Mouse (Mus musculus): ENCODE measurements around the gene Gm20388. TPM values are rescaled to one million over a fixed set of nuclear protein-coding genes. Genes with fewer than 3 reads are reported as not detected.

Gm20388 gene
- total RNA-seq, 2 experiments from 2014 or later, result 18.5 to 23.8 TPM

DNA sequence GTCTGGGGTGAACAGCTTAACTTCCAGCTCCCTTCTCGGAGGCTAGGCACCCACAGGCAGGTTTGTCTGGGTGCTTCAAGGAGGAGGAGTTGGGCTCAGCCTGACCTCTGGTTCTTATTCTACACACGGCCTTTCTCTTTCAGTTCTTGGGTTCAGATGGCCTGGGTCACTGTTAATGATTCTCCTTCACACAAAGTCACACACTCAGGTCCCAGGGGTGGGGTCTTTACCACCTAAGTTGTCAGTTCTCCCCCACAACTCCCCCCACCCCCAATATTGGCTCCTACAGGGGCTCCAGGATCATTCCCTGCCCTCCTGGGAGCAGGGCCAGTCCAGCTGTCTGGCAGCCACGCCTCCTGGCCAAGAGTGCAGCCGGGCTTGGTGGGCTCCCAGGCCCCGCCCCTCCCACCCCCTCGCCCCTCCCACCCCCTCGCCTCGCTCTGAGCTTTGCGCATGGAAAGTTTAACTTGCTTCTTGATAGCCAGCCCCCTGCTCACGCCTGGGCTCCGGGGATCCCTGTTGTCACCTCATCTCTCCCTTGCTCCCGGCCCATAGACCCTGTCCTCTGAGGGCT is 605.6 kb downstream of the Gm20388 start:
- no peak for ATAC-seq (replicated peaks; ENCODE audit: poor library complexity, severe bottlenecking)

DNA sequence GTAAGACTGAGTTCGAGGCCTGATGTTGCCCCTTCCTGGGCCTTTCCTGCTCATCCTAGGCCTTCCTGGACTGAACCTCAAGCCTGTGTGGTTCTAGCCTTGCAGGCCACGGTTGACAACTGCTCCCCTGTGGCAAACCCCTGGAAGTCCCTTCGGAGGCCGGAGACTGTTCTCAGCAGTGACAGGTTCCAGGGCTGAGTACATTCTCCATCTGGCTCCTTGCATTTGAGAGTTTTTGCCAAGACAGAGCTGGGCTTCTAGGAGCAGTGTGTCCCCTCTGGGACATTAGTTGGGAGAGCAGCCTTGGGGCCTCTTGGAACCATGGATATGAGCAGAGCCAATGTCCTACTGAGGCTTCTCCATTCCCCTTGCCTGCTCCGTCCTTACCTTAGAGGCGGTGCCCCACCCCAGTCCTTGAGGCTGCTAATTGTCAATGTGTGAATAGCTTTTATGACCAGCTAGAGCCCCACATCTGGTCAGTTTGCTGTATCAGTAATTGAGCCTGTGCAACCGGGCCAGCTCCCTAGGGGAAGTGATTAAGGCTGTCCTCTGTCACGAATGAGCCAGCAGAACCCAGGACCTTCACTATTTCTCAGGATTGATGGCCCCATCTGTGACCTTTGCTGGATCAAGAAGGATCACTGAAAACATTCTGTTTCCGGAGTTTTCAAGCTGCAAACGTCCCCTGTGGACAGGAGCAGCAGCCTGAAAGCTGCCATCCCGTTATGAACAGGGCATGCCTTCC is 607.2 kb downstream of the Gm20388 start:
- ATAC-seq (replicated peaks; ENCODE audit: poor library complexity, severe bottlenecking), result no peak

DNA sequence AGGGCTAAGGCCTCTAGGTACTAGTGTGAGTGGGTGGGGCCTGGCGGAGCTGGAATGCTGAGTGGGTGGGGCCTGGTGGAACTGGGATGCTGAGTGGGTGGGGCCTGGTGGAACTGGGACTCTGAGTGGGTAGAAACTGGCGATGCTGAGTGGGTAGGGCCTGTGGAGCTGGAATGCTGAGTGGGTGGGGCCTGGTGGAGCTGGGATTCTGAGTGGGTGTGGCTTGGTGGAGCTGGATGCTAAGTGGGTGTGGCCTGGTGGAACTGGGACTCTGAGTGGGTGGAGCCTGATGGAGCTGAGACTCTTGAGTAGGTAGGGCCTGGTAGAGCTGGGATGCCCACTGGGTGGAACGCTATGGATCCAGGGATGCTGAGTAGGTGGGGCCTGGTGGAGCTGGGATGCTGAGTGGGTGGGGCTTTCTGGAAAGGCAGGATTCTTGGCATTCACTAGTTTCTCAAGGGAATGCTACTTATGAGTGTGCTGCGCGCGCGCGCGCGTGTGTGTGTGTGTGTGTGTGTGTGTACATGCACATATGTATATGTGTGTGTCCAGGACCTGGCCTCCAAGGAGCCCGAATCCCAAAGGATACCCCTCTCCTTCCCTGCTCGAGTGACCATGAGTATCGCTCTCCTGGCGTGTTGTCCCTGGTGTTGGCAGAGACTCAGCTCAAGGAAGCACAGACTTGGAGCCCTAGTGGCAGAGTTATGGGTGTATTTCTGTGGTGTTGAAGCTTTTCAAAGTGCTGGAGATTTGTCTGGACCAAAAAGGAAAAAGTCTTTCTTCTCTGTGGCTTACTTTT is 608.3 kb downstream of the Gm20388 start:
- peak; percentile 25; the same call in 1 of the 2 replicates for ATAC-seq (replicated peaks; ENCODE audit: poor library complexity, severe bottlenecking)

DNA sequence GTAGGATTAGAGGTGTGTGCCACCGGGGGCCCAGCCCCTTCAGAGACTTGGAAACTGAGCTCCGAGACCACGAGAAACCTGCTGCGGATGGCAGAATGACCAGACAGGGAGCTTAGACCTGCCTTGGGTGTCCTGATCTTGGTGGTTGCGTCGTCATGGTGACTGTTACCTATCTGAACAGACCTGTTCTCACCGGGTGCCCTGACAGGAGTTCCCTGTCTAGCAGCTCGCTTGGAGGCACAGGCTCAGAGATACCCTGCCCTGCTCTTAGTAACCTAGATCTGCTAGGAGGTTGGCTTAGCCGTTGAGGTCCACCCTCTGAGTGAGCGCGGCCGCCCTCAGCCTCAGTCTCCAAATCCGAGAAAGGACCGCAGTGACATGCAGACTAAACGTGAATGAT is 609.6 kb downstream of the Gm20388 start:
- no peak for ATAC-seq (replicated peaks; ENCODE audit: poor library complexity, severe bottlenecking)

DNA sequence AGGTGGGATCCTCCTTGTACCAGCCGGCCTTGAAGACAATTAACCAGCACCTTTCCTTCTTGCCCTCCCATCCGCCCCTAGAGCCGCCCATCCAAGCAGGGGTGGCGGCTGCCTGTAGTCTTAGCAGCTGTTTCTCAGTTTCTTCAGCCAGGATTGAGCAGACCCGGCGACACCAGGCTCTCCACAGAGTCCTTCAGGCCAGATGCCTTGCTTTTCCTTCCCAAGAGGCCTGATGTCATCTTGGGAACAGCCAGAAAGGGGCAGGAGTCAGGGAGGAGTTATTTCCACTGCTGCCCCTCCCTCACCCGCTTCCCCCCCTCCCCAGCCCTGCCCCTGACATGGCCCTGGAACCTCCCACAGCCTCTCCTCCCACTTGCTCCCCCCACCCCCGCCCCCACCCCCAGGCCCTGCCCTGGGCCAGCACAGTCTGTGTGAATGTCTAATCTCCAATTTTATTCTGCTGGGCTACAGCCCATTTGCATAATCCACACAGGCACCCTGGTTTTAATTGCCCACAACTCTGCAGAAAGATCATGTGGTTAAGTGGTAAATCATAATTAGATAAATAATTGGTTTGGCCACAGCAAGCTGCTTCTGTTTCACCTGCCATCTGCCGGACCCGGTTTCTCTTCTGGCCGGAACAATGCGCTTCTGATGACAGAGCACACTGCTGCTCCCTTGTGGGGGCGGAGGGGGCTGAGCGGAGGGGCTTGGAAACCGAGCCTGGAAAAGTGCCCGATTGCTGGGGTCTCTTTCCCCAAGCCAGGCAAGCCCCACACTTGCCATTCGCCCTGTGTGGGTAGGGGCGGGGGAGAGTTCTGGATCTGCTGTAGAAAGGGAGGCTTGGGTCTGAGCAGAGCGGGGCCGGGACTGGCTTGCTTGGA is 610.3 kb downstream of the Gm20388 start:
- ATAC-seq (replicated peaks; ENCODE audit: poor library complexity, severe bottlenecking), result no peak

DNA sequence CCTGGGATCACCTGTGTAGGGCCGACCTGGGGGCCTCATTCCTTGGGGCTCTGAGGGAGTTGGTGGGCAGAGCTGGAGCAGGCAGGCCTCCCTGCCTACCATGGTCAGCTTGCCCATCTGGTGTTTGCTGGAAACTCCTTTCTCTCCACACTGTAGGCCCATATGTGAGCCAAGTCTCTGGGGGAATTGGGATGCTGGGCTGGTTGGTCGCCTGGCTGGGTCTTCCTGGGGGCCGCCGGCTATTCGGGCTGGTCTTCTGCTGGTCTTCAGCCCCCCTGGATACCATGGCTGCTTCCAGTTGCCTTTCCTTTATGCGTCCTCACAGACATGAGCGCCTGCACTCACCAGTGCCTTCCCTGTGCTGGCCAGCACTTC is 610.9 kb downstream of the Gm20388 start:
- no peak for ATAC-seq (replicated peaks; ENCODE audit: poor library complexity, severe bottlenecking)

DNA sequence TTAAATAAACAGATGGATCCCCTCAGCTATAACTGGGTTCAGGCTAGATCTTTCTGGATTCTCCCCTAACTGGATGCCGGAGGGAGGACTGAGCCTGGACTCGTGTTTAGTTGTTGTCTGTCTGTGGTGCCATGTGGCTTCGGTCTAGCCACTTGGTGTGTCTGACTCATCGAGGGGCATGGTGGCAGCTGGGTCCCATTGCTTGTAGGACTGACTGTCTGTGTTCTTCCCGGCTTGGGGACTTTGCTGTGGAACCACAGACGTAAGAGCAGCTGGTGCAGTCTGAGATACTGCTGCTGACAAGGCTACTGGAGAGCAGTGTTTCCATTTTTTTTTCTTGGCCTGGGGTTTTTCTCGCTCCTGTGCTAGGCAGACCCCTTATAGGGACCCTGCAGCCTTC is 613.0 kb downstream of the Gm20388 start:
- no peak for ATAC-seq (replicated peaks; ENCODE audit: poor library complexity, severe bottlenecking)

DNA sequence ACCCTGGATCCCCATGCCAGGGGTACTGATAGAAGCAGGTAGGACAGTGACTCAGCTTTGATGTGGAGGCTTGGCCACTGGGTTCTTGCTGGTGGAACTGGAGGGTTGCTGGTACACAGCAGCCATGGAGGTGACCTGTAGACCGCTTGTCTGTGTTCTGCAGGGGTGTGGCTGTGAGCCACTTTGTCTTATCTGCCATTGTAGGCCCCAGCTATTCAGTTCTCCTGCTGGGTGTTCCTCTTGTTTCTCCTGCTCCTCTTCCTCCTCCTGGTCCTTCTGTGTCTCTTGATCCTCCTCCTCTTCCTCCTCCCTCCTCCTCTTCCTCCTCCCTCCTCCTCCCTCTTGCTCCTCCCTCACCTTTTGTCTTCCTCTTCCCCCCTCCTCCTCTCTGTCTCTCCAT is 614.5 kb downstream of the Gm20388 start:
- ATAC-seq (replicated peaks; ENCODE audit: poor library complexity, severe bottlenecking), result no peak

DNA sequence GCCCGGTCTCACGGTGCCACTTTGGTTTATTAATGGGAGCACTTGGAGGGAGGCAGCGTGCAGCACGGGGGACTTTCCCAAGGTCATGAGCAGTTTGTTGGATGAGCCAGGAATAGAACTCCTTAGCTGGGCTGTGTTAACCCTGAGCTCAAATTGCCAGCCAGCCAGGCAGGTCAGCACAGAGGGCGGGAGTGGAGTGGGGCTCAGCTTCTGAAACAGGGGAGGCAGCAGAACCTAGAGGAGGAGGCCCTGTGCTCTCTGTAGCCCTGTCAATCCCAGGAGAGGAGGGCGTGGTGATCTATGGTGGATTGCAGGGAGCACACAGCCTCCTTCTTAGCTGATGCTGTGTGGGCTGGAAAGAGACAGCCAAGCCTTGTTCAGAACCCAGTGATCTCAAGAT is 615.2 kb downstream of the Gm20388 start:
- ATAC-seq (replicated peaks; ENCODE audit: poor library complexity, severe bottlenecking), result no peak

DNA sequence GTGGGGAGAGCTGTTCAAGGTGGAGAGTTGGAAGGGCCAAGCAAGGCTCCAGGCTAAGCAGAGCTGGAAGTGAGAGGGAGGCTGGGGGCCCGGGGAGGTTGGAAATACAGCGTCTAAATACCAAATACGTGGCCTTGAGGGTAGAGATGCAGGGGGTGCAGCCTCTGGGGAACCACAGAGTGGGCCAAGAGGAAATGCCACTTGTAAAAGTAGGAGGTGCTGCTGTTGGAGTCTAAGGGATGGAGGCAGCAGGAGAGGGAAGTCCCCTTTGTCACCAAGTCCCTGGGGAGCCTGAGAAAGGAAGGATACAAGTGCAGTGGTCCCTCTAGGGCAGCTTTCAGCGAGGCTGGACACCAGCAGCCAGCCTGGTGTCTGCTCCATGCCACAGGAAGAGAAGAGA is 615.9 kb downstream of the Gm20388 start:
- peak; percentile 59 for ATAC-seq (replicated peaks; ENCODE audit: poor library complexity, severe bottlenecking)

DNA sequence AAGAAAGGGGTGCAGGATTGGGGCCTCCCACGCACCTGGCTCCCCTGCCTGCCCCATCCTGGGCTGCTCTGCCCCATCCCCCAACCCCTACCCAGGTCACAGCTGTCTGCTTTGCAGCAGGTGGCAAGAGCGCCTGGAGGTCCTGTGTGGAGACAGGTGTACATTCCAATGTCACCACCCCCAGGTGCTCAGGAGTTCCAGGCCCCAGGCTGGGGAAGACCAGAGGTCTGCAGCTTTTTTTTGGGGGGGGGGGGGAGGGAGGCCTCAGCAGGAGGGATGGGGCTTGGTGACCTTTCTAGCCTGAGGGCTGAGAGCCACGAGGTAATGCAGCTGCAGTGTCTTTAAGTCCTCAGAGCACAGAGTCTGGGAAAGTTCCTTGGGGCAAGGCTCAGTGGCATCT is 617.7 kb downstream of the Gm20388 start:
- ATAC-seq (replicated peaks; ENCODE audit: poor library complexity, severe bottlenecking), result no peak

DNA sequence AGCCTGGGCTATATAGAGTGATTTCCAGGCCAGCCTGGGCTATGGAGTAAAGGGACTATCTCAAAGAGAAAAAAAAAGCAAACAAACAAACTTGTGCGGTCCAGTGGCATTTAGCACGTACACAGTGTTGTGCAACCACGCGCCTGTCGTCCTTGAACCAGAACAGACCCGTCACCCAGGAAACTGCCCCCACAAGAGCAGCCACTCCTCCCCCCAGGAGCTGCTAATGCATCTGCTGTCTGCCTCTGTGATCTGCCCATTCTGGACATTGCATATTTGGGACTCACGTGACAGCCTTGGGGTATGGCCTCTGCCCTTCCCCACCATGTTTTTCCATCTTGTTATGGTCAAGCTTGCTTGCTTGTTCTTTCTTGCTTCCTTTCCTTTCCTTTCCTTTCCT is 618.6 kb downstream of the Gm20388 start:
- peak; percentile 65 for ATAC-seq (replicated peaks; ENCODE audit: poor library complexity, severe bottlenecking)

DNA sequence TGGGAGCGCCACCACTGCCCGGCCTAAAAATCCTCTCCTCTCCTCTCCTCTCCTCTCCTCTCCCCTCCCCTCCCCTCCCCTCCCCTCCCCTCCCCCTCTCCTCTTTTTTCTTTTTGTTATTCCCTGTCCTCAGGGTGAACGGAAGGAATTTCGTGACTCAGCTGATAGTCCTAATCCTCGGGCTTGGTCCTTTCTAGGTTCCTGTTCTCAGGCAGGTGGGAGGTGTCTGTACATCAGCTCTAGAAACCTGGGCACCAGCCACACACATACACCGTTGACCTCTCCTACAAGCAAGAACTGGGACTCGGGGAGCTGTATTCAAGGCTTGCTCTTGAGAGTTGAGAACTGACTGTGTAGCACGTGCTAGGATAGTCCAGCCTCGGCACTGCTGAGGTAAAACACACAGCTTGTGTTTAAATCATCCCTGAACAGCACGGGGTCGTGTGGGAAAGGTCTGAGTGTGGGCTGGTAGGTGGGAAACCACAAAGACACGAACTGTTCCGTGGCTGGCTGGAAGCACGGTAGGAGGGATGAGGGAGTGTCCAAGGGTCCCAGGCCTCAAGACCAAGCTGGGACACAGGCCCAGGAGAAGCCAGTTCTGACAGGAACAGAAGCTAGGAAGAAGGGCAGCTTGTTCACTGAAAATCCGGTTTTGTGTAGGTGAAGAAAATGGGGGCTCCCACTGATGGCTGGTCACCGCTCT is 620.5 kb downstream of the Gm20388 start:
- no peak for ATAC-seq (replicated peaks; ENCODE audit: poor library complexity, severe bottlenecking)

DNA sequence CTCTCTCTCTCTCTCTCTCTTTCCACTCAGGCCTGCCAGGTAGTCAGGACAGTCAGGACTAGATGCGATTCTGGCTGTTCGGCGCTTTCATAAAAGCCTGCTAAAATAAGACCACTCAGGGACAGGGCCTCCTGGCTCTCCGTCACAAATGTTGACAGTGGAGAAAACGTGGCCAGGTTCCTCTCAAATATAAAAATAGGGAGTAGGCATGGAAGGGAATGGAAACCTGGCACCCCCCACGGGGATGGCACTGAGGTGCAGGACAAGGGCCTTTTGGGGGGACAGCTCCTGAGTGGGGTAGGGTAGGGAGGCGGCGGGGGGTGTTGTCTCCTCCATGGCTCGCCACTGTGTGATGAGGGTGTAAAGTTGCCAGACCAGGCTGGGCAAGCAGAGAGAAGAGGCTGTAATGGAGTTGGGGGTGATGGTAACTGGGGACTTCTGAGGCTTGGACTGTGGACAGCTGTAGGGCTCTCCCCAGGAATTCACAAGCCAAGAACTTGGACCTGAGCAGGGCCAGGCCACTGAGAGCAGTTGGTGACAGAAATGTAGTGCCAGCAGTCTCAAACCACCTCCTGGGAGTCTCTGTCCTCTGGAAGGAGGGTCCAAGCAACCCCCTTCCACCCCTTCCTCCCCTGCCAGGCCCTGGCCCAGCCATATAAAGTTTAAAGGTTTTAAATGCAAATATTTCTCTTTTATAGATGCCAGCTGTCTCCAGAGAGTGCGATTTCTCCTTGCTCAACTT is 621.3 kb downstream of the Gm20388 start:
- no peak for ATAC-seq (replicated peaks; ENCODE audit: poor library complexity, severe bottlenecking)

DNA sequence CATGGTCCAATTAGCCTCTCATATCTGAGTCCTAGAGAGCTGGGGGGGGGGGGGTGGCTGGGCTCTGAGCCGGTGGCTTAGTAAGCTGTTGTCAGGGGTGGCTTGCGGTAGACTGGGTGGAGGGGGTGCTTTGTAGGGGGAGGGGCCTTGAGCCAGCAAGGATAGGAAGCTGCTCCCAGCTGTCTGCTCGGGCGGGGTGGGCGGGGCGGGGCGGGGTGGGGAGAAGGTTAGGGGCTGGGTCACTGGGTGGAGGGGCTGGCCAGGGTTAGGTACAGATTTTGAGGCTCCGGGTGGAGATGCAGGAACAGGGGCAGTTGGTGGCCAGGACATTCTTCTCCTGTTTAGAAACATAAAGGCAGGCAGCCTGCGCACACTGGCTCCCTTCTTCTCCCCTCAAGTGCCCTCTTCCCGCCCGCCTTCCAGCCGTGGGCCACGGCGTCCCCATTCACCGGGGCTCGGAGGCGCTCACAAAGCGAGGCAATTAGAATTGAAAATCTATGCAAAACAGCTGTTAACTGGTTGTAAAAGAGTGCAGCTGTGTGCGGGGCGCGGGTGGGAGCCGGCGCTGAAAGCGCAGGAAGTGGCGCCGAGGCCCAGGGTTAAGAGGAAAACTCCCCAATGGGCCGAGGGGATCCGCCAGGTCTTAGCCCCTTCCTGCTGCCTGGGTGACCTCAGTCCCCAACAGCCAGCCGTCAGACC is 622.0 kb downstream of the Gm20388 start:
- peak; percentile 7; the same call in 1 of the 2 replicates for ATAC-seq (replicated peaks; ENCODE audit: poor library complexity, severe bottlenecking)

DNA sequence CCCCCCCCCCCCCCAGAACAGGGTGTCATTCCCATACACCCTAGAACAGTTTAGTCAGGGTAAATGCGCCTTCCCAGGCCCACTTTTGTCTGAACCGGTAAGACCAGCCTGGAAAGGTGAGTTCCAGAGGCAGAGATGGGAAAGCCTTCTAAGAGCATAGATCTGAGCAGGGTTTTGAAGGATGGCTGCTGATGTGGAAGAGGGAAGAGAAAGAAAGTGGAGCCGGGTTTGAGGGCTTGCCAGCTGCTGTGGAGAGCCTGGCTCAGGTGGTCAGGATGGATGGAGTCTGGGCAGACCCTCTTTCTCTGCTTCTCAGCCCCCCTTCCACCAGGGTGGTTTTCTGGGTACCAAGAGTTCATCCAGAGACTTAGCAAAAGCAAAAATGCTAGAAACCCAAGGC is 622.7 kb downstream of the Gm20388 start:
- ATAC-seq (replicated peaks; ENCODE audit: poor library complexity, severe bottlenecking), result no peak

DNA sequence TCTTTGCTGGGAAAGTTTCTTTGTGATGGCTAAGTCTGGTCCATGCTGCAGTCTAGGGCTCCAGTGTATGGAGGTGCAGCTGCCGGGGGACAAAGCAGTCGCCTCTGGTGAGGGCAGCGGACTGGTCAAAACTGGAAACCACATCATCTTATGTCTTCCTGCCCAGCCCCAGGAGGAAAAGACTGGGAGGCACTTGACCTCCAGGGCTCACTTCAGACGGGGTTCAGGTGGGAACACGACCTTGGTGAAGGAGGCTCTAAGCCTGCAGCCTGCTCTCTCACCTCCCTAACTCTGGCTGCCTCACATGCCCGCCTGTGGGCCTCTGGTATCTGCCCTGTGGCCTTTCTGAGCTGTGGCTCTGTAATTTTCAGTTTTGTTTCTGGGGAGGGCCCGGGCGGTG is 623.4 kb downstream of the Gm20388 start:
- no peak for ATAC-seq (replicated peaks; ENCODE audit: poor library complexity, severe bottlenecking)

DNA sequence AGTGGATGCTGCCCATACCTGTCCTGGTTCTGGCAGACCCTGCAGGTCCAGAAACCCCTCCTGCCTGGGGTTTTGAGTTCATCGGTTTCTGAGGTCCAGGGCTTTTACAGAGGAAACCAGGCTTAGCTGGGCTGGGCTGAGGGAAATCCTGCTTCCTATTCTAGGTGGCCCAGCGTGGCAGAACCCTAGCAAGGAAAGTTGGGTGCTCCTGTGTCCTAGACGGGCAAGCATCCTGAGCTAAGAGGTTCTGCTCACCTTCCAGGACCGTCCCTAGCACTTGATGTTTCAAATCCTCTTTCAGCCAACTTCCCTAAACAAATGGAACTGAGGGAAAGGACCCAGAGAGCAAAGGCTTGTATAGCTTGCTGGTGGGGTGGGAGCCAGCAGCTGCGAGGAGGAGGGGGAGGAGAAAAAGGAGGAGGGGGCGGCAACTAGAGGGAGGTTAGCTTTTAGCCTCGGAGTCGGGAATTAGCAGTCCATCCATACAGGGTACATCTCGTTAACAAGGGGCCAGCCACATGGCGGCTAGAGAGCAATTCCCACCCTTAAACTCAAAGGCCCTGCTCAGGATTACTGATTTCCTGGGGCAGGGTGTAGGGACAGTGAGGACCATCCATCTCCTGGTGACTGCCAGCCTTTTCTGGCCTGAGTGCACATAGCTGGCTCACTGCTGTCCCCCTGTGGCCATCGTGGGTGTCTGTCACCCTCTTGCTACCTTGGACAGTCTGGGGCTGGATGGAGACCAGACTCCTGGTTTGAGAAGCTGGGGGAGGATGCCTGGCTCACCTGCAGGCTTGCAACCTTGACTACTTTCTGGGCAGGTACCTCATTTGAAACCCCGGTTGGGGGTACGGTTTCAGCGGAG is 624.1 kb downstream of the Gm20388 start:
- ATAC-seq (replicated peaks; ENCODE audit: poor library complexity, severe bottlenecking), result peak; percentile 25
